Mouse (Mus musculus) cerebellum, postnatal 4 days (tissue): ENCODE data around the gene Lin52.

Experiments
- DNase-seq, 2 experiments: peaks; one replicate each; pipeline ENCODE4 v3.0.0; 2022; ENCODE audit warnings: low spot score in 2 of 2, mixed read lengths in 1 of 2

Gene Lin52

DNA sequence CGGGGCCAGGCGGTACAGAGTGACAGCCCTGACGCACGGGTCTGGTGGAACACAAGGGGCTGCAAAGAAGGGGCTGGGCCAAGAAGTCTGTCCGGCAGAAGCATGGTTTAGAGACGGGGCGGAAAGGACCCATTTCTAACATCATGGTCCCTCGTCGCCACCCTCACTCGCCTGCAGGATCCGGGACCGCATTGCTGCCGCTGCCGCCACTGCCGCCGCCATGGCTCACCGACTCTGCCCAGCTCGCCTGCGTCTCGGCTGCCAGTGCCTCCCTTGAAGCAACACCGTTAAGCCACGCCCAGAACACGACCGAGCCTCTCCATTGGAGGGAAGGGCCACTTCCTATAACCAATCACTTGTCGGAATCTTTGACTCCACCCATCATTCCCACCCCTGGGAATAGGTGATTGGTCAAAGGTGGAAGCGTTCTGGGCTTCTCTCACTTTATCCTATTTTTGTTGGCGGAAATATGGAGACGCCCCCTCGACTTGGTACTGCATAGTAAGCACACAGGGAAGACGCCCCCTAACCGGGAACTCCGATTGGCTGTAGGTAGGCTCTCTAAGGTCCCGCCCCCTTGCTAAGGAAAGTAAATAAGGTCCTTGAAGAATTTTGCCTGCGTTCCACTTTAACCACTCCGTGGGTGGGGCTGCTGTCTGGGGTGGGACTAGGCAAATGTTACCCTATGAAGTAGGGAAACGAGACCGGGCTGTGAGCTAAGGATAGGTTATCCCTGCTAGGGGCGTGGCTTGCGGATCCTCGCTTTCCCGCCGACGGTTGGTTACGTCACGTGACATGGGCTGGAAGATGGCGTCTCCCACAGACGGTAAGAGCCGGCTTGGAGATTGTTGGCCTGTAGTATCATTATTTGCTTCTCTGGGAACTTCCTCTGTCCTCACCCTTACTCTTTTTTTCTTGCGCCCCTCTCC lies at the start of gene Lin52, which contains the start of gene Aldh6a1:
TSS of gene Lin52 (plus strand) at position 705 of the 929 bp plus-strand sequence.
TSS of gene Aldh6a1 (minus strand) at position 287 of the 929 bp plus-strand sequence.
- peak; percentile 87 to 92 for DNase-seq

DNA sequence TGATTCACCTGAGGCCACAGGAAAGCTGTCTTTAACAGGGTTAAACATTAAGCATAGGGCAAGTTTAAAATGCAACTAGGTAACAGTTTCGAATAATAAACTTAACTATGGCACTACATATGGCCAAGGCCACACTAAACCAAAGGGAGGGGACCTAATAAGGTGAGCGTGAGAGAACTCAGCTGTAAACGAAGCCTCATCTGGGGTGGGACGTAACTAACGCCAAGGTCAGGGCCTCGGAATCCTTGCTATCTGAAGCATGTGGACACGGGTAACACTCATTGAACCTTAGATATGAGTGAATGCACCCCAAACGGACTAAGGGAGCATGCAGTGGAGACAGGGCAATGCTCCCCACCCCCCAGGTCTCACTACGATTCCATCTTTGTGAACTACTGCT lies 48.3 kb upstream of the Lin52 start:
- no peak for DNase-seq

GRCm38 (mm10) chr12:84404541-84404940 lies 46.7 kb upstream of the Lin52 start:
- no peak for DNase-seq

GRCm38 (mm10) chr12:84407259-84407658 lies 44.0 kb upstream of the Lin52 start:
- DNase-seq, result no peak

- no peak for DNase-seq
Measured at GRCm38 (mm10) chr12:84407874-84408818, 43.1 kb upstream of the Lin52 start.

- DNase-seq, result peak; percentile 70 to 90
Measured at GRCm38 (mm10) chr12:84408819-84409507, 42.3 kb upstream of the Lin52 start, which contains the start of the genes Entpd5 and Bbof1. TSS of gene Entpd5 (minus strand) at chr12:84409029. TSS of gene Bbof1 (plus strand) at chr12:84409071.

DNA sequence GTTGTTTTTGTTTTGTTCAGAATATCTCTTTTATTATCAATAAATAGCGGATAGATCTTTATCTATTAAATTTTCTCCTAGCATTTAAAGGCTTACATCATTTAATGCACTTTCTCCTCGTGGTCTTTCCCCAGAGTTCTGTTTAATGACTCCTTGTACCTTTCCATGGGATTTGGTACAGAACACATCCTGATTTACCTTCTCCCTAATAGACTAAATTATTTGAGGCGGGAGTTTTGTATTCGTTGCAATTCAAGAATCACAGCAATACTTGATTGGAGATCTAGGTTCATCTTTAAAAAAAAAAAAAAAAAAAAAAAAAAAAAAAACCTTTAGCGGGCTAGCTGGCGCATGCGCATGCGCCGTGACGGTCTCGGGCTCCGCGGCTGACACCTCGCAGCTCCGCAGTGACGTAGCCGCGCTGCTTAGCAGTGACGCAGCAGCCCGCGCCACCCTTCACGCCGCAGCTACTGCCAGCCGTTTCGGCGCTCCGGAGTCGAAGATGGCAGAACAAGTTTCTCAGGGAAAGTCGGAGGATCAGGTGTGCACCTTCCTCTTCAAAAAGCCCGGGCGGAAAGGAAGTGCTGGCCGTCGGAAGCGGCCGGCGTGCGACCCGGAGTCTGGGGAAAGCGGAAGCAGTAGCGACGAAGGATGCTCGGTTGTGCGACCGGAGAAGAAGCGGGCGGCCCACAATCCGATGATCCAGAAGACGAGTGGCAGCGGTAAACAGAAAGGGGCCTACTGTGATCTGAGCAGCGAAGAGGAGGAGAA lies 34.2 kb upstream of the Lin52 start, which contains the start of gene Rnf113a2:
TSS of gene Rnf113a2 (plus strand) at position 363 of the 771 bp plus-strand sequence.
- DNase-seq, result peak; percentile 49 to 81

DNA sequence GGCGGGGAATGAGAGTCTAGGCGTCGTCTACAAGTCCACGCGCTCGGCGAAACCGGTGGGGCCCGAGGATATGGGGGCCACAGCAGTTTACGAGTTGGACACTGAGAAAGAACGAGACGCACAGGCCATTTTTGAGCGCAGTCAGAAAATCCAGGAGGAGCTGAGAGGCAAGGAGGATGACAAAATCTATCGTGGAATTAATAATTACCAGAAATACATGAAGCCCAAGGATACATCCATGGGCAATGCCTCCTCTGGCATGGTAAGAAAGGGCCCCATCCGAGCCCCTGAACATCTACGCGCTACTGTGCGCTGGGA lies 33.7 kb upstream of the Lin52 start:
- no peak for DNase-seq

DNA sequence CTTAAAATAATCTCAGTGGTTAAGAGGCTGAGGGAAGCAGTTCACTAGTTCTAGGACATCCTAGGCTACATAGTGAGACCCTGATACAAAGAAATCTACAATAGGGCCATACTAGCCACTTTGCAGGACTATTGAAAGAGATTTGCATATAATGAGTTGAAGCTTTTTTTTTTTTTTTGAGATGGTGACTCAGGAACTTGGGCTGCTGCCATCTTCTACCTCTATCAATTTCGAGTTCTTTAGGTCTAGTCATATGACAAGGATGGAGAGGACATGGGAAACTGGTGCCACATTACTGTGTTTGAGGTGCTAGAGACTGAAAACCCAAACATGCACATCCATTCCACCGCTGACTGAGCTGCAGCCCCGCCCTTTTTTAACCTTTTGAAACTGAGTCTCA lies 27.2 kb upstream of the Lin52 start:
- no peak for DNase-seq

- DNase-seq, result no peak
Measured at GRCm38 (mm10) chr12:84429825-84430224, 21.4 kb upstream of the Lin52 start.

GRCm38 (mm10) chr12:84438697-84439096 lies 12.5 kb upstream of the Lin52 start:
- no peak for DNase-seq

DNA sequence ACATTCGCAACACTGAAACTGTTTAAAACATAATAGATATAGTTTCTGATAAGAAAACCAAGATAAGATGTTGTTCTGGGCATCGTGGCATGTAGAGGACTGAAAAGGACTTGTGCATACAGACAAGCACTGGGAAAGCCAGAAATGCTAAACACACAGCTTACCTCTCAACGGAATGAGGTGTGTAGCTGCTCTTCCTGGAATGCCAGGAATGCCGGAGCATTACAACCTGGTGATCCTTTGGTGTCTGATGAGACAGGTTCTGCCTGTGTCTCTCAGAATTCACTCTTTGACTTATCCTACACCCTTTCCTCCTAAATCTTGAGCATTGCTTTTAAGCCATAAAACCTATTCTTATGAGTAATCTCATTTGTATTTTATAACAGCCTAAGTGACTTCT lies 8.7 kb upstream of the Lin52 start:
- no peak for DNase-seq

GRCm38 (mm10) chr12:84447386-84447785 lies 3.8 kb upstream of the Lin52 start:
- DNase-seq, result no peak

GRCm38 (mm10) chr12:84448181-84448580 lies 3.0 kb upstream of the Lin52 start:
- no peak for DNase-seq

DNA sequence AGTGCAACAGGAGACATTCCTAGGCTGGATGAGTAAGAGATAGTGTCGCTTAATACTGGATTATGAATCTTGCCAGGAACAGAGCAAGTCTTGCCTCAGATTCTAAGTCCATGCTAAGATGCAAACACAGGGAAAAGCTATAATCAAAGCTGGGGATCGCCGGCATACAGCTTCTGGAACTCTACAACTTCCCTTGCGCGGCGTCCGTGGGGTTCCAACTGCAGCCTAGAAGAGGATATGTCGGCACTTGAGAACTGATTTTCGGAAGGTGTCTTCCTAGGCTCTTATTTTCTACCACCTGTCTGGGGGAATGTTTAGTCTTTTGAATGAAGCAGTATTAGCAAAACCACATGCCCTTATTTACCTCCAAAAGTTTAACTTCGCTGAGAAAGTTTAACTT lies 1.3 kb upstream of the Lin52 start:
- DNase-seq, result no peak

GRCm38 (mm10) chr12:84450351-84450717 lies 888 bp upstream of the Lin52 start:
- DNase-seq, result no peak

GRCm38 (mm10) chr12:84451801-84452200 lies 579 bp downstream of the Lin52 start:
- no peak for DNase-seq

GRCm38 (mm10) chr12:84456911-84457310 lies 5.7 kb downstream of the Lin52 start:
- no peak for DNase-seq

- DNase-seq, result no peak
Measured at GRCm38 (mm10) chr12:84459845-84460244, 8.6 kb downstream of the Lin52 start.

GRCm38 (mm10) chr12:84461416-84461815 lies 10.2 kb downstream of the Lin52 start:
- DNase-seq, result no peak

DNA sequence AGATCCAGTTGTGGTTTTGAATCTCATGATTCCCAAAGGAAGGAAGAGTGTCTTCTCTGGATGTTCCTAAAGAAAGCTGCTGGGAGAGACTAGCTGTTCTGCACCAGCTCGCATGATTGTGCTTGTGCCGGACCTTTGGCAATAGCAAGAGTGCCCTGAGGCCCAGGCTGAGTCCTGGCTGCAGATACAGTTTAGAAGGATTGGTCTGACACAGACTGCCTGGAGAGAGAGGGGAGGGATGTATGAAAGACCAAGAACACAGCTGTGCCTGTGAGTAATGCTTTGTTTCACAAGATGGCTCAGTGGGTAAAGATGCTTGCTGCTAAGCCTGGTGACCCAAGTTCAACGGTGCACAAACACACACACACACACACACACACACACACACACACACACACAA lies 11.6 kb downstream of the Lin52 start:
- DNase-seq, result no peak
